Mouse (Mus musculus): Measurements from ENCODE around the gene Tom1l2. TPM values are rescaled to one million over a fixed set of nuclear protein-coding genes. Genes with fewer than 3 reads are reported as not detected.

Gene Tom1l2
- total and polyA plus RNA-seq, 2 experiments from 2014 or later = 44.3 to 80.8 TPM

DNA sequence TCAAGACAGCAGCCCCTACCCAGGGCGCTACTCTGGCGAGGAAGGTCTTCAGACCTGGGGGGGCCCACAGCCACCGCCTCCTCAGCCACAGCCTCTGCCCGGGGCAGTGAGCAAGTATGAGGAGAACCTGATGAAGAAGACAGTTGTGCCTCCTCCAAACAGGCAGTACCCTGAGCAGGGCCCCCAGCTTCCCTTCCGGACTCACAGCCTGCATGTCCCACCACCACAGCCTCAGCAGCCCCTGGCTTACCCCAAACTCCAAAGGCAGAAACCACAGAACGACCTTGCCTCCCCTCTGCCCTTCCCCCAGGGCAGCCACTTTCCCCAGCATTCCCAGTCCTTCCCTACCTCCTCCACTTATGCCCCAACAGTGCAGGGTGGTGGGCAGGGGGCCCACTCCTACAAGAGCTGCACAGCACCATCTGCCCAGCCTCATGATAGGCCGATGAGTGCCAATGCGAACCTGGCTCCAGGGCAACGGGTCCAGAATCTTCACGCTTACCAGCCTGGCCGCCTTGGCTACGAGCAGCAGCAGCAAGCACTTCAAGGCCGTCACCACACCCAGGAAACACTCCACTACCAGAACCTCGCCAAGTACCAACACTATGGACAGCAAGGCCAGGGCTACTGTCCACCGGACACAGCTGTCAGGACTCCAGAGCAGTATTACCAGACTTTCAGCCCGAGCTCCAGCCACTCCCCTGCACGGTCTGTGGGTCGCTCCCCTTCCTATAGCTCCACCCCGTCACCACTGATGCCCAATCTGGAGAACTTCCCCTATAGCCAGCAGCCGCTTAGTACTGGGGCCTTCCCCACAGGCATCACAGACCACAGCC, 167.1 kb downstream of the Tom1l2 start:
- 59% methylated on average over 20 of the region's 20 CpGs for WGBS
- Histone ChIP-seq H3K36me3 (ENCODE audit: insufficient read depth) (peaks cover 54% of the 10 kb centered on the region), H3K4me3 (ENCODE audit: low read depth, low read length) (no peak overlapping the region), H3K27ac (ENCODE audit: low read depth, low read length) (peak overlapping the region; percentile 62), H3K4me2 (ENCODE audit: low read depth) (no peak overlapping the region), H3K4me1 (ENCODE audit: insufficient read depth) (peaks cover 39% of the 10 kb centered on the region), H3K9me3 (ENCODE audit: low read length) (no peaks in the 10 kb centered on the region), H3K27me3 (ENCODE audit: insufficient read depth, low read length) (no peaks in the 10 kb centered on the region), H3K9ac (0 out of 2 replicates have a peak overlapping the region, but pooled peaks have one; percentile 33)
- peak; percentile 67 for DNase-seq
- ATAC-seq = peak; percentile 63
- no peak for TF ChIP-seq CTCF (IDR thresholded peaks at IDR 0.05; ENCODE audit: low read depth)

DNA sequence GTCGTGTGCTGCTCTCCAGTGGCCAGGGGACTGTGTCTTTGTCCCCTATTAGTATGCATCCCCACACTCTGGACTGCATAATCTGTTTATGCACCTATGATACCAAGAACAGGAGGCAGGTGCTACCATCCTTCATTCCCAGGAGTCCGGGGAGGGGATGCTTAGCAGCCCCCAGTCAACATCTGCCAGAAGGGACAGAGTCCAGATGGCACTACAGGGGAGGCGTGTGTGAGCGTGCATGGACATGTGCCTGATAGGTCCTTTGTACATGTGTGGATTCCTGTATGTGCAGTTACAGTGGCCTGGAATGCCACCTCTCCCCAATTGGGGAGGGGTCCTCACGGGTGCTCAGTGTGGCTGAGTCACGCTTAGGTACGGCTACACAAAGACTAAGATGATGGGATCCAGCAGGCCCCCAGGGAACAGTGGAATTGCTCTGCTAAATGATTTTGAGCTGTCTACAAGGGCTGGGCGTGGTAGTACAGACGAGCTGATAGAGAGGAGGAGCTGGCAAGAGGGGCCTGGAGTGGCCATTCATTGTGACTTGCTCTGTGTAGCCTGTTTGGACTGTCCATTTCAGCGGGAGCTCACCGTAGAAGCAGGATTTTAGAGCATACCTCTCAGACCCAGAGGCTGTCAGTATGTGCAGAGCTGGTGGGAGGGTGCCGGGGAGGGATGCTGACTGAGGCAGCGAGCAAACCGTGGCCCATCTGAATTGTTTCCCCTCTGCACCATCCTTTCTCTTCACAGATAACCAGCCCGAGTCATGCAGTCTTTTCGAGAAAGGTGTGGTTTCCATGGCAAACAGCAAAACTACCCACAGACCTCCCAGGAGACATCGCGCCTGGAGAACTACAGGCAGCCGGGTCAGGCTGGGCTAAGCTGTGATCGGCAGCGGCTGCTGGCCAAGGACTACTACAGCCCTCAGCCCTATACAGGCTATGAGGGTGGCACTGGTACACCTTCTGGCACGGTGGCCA, 168.1 kb downstream of the Tom1l2 start:
- Histone ChIP-seq H3K9me3 (ENCODE audit: low read length) (no peaks in the 10 kb centered on the region), H3K4me3 (ENCODE audit: low read depth, low read length) (no peak overlapping the region), H3K36me3 (ENCODE audit: insufficient read depth) (peaks cover 44% of the 10 kb centered on the region), H3K4me2 (ENCODE audit: low read depth) (no peak overlapping the region), H3K4me1 (ENCODE audit: insufficient read depth) (peaks cover 39% of the 10 kb centered on the region), H3K27ac (ENCODE audit: low read depth, low read length) (peak overlapping the region; percentile 62), H3K9ac (peak overlapping the region; percentile 33), H3K27me3 (ENCODE audit: insufficient read depth, low read length) (no peaks in the 10 kb centered on the region)
- DNase-seq (peak; percentile 47), ATAC-seq (peak; percentile 25; the same call in 1 of the 2 replicates)
- no peak for TF ChIP-seq CTCF (IDR thresholded peaks at IDR 0.05; ENCODE audit: low read depth)
- WGBS = 30% methylated on average over 22 of the region's 22 CpGs

DNA sequence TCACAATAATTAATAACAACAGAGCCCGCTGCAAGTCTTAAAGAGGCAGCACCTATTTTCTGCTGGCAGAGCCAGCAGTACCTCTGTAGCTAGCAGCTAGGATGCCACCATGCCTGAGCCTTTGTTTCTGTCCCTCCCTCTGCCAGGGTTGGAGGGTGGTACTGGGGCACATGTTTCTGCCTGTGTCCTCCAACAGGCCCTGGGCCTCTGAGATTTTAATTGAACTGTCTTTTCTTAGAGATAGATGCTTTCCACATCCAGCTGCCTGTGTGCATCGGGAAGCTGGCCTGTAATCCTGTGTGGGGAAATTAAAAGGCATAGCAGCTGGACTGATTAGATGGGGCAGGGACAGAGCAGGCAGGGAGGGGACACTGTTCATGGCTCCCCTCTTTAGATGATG, 170.0 kb downstream of the Tom1l2 start:
- DNase-seq (no peak), ATAC-seq (no peak; the same call in 1 of the 2 replicates)
- TF ChIP-seq CTCF (IDR thresholded peaks at IDR 0.05; ENCODE audit: low read depth) = no peak
- Histone ChIP-seq H3K27me3 (ENCODE audit: insufficient read depth, low read length) (no peaks in the 10 kb centered on the region), H3K9me3 (ENCODE audit: low read length) (no peaks in the 10 kb centered on the region), H3K9ac (0 out of 2 replicates have a peak overlapping the region, but pooled peaks have one; percentile 26), H3K4me3 (ENCODE audit: low read depth, low read length) (no peak overlapping the region), H3K27ac (ENCODE audit: low read depth, low read length) (peak overlapping the region; percentile 72), H3K4me1 (ENCODE audit: insufficient read depth) (peaks cover 50% of the 10 kb centered on the region), H3K4me2 (ENCODE audit: low read depth) (no peak overlapping the region), H3K36me3 (ENCODE audit: insufficient read depth) (peaks cover 26% of the 10 kb centered on the region)
- 26% methylated on average over 2 of the region's 2 CpGs for WGBS

DNA sequence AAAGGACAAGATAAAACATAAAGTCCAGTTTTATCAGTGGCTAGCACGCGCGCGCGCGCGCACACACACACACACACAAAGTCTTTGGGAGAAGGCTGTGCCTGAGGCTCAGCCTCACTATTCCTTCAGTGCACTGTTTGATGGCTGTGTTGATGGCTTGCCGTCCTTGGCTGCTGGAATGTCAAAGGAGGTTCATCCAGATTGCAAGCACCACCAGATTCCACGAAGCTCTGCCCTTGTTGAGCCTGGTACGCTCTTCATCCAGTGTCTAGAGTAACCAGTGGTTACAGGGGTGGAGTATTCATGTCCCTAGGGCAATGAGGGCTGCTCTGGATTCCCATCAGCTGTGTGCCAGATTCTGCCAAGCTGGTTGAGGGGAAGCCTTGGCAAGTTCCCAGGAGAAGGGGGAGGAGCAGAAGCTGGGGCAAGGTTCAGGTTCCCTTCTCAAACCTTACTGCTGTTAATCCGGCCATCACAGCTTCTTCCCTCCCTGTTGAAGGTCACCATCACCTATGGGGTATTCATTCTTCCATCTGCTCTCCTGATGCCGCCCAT, 170.5 kb downstream of the Tom1l2 start:
- no peaks in the 10 kb centered on the region for H3K9me3 ChIP-seq (ENCODE audit: low read length)
- no peak for TF ChIP-seq CTCF (IDR thresholded peaks at IDR 0.05; ENCODE audit: low read depth)
- H3K9ac ChIP-seq = no peak overlapping the region
- ATAC-seq = no peak
- H3K27ac ChIP-seq (ENCODE audit: low read depth, low read length) = peak overlapping the region; percentile 72
- H3K4me2 ChIP-seq (ENCODE audit: low read depth) = no peak overlapping the region
- H3K27me3 ChIP-seq (ENCODE audit: insufficient read depth, low read length) = no peaks in the 10 kb centered on the region
- no peak overlapping the region for H3K4me3 ChIP-seq (ENCODE audit: low read depth, low read length)
- 66% methylated on average over 12 of the region's 12 CpGs for WGBS
- H3K36me3 ChIP-seq (ENCODE audit: insufficient read depth) = peaks cover 20% of the 10 kb centered on the region
- H3K4me1 ChIP-seq (ENCODE audit: insufficient read depth) = peaks cover 55% of the 10 kb centered on the region
- peak; percentile 63 for DNase-seq

DNA sequence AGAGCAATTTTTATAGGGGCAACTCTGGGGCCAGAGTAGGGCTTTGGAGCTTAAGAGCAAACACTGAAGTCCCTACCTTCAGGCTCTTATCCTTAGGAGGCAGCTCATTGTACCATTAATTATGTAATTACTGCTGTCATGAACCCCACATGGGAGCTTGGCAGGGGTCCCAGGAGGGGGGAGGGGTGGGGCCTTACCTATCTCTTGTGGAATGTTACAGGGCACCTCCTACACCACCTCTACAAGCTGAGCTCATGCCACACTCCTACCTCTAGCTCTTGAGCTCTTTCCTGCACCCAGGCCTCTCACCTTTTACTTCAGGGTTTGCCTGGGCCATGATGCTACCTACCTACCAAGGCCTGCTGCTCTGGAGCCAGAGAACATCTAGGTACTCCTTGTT, 174.2 kb downstream of the Tom1l2 start:
- Histone ChIP-seq H3K27me3 (ENCODE audit: insufficient read depth, low read length) (no peaks in the 10 kb centered on the region), H3K9ac (no peak overlapping the region), H3K4me3 (ENCODE audit: low read depth, low read length) (no peak overlapping the region), H3K36me3 (ENCODE audit: insufficient read depth) (no peaks in the 10 kb centered on the region), H3K4me2 (ENCODE audit: low read depth) (no peak overlapping the region), H3K27ac (ENCODE audit: low read depth, low read length) (peak overlapping the region; percentile 99), H3K9me3 (ENCODE audit: low read length) (no peaks in the 10 kb centered on the region), H3K4me1 (ENCODE audit: insufficient read depth) (peaks cover 51% of the 10 kb centered on the region)
- DNase-seq (no peak), ATAC-seq (no peak)
- no peak for TF ChIP-seq CTCF (IDR thresholded peaks at IDR 0.05; ENCODE audit: low read depth)

DNA sequence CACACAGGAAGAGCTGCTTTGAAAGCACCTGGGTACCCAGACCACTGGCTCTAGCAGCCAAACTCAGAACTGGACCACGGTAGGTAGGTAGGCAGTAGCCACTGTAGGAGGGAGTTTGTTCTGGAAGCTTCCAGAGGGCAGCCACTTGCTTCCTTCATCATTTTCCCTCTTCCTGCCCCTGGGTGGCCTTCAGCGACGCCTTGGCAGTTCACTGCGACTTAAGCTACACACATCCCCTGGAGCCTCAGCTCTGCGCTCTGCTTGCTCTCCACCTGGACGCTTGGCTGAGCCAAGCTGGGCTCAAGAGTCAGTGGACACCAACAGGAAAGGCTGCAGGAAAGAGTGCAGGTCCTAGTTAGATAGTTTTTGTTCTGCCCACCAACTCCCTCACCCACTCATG, 174.7 kb downstream of the Tom1l2 start:
- DNase-seq (no peak), ATAC-seq (no peak)
- Histone ChIP-seq H3K4me2 (ENCODE audit: low read depth) (peak overlapping the region; percentile 94), H3K27me3 (ENCODE audit: insufficient read depth, low read length) (no peaks in the 10 kb centered on the region), H3K4me3 (ENCODE audit: low read depth, low read length) (peak overlapping the region; percentile 69; the same call in 1 of the 2 replicates), H3K27ac (ENCODE audit: low read depth, low read length) (peak overlapping the region; percentile 99), H3K9me3 (ENCODE audit: low read length) (no peaks in the 10 kb centered on the region), H3K36me3 (ENCODE audit: insufficient read depth) (no peaks in the 10 kb centered on the region), H3K9ac (peak overlapping the region; percentile 86), H3K4me1 (ENCODE audit: insufficient read depth) (peaks cover 48% of the 10 kb centered on the region)
- WGBS = 36% methylated on average over 6 of the region's 6 CpGs
- TF ChIP-seq CTCF (IDR thresholded peaks at IDR 0.05; ENCODE audit: low read depth) = no peak

Measured in forebrain, postnatal 0 days (tissue).